Mouse (Mus musculus) liver, embryonic 12.5 days (tissue): ENCODE results near the gene Taok1. TPM values are rescaled to one million over a fixed set of nuclear protein-coding genes. Genes with fewer than 3 reads are reported as not detected.
"Not testable (repeated sequence)": the region's sequence is repeated elsewhere in the genome, so short reads cannot be mapped to it uniquely, and the experiment has no call there.

Experiments
- ATAC-seq: fragments of 200-750 bp; cut with Nextera tagmentation; 2 replicates; pipeline ENCODE4 v1.8.0; 2017; ENCODE audit warnings: moderate number of reproducible peaks, mild to moderate bottlenecking, moderate library complexity
- H3K27ac ChIP-seq: fragments of 300-500 bp; sonication (generic); 2 replicates; pipeline ENCODE4 v1.5.1; 2016; ENCODE audit warnings: mild to moderate bottlenecking
- H3K27me3 ChIP-seq: fragments of 300-500 bp; sonication (generic); replicated peaks from 2 replicates; pipeline ENCODE4 v1.6.1; 2016; ENCODE audit warnings: mild to moderate bottlenecking, moderate library complexity
- H3K36me3 ChIP-seq: fragments of 300-500 bp; sonication (generic); 2 replicates; pipeline ENCODE4 v1.6.1; 2016; ENCODE audit warnings: mild to moderate bottlenecking, moderate library complexity
- H3K4me1 ChIP-seq: fragments of 300-500 bp; sonication (generic); 2 replicates; pipeline ENCODE4 v1.6.1; 2016
- H3K4me2 ChIP-seq: fragments of 300-500 bp; sonication (generic); 2 replicates; pipeline ENCODE4 v1.6.1; 2016; ENCODE audit warnings: mild to moderate bottlenecking, moderate library complexity
- H3K4me3 ChIP-seq: fragments of 300-500 bp; sonication (generic); 2 replicates; pipeline ENCODE4 v1.5.1; 2016; ENCODE audit warnings: mild to moderate bottlenecking, moderate library complexity
- H3K9ac ChIP-seq: fragments of 300-500 bp; sonication (generic); 2 replicates; pipeline ENCODE4 v1.6.1; 2016; ENCODE audit warnings: mild to moderate bottlenecking, moderate library complexity
- H3K9me3 ChIP-seq: fragments of 300-500 bp; sonication (generic); replicated peaks from 2 replicates; pipeline ENCODE4 v1.6.1; 2016; ENCODE audit warnings: mild to moderate bottlenecking, moderate library complexity
- WGBS: fragments of 180-500 bp; shearing (Covaris S2); methylation state at CpG from one replicate; pipeline ENCODE4 v1.1.7; 2016; ENCODE audit not compliant: insufficient replicate concordance; 5-methylcytosine and 5-hydroxymethylcytosine counted together
- polyA plus RNA-seq: library from polyadenylated mRNA; unstranded; fragments of >200 nt; fragmentation: Nextera tagmentation; extraction: Ambion mirVana; gene quantifications from 2 replicates; pipeline ENCODE4 v1.2.1, GENCODE M21; 2016

The Taok1 gene
- polyA plus RNA-seq, 1 experiment from 2014 or later = 6.1 TPM

- no peaks in the 10 kb centered on the region for H3K27me3 ChIP-seq
- no peaks in the 10 kb centered on the region for H3K9me3 ChIP-seq
- WGBS = 78% methylated on average over 4 of the region's 4 CpGs
- no peak overlapping the region for H3K4me2 ChIP-seq
- peaks cover 21% of the 10 kb centered on the region for H3K36me3 ChIP-seq
- H3K4me3 ChIP-seq = no peak overlapping the region
- H3K4me1 ChIP-seq = 0 out of 2 replicates have a peak, but pooled peaks cover 4% of the 10 kb centered on the region
- ATAC-seq = no peak
- H3K9ac ChIP-seq = no peak overlapping the region
- no peak overlapping the region for H3K27ac ChIP-seq
These were observed 75.3 kb downstream of the Taok1 start for GRCm38 (mm10) chr11:77532202-77532846.

- H3K9ac ChIP-seq = no peak overlapping the region
These were observed 76.8 kb downstream of the Taok1 start for GRCm38 (mm10) chr11:77530862-77531261.

GRCm38 (mm10) chr11:77529644-77530043 lies 78.0 kb downstream of the Taok1 start:
- 56% methylated on average over 3 of the region's 3 CpGs for WGBS
- Histone ChIP-seq H3K27me3 (no peaks in the 10 kb centered on the region), H3K4me1 (0 out of 2 replicates have a peak, but pooled peaks cover 4% of the 10 kb centered on the region), H3K4me3 (no peak overlapping the region), H3K9me3 (no peaks in the 10 kb centered on the region), H3K27ac (no peak overlapping the region), H3K4me2 (no peak overlapping the region), H3K36me3 (peaks cover 6% of the 10 kb centered on the region), H3K9ac (no peak overlapping the region)
- ATAC-seq = no peak

More at GRCm38 (mm10) chr11:77530862-77531261, 76.8 kb downstream of the Taok1 start:
- no peak for ATAC-seq
- 0 out of 2 replicates have a peak, but pooled peaks cover 4% of the 10 kb centered on the region for H3K4me1 ChIP-seq
- no peaks in the 10 kb centered on the region for H3K27me3 ChIP-seq
- H3K36me3 ChIP-seq = peaks cover 8% of the 10 kb centered on the region
- WGBS = 51% methylated on average over 2 of the region's 2 CpGs
- no peak overlapping the region for H3K4me2 ChIP-seq
- H3K27ac ChIP-seq = no peak overlapping the region
- no peaks in the 10 kb centered on the region for H3K9me3 ChIP-seq
- H3K4me3 ChIP-seq = no peak overlapping the region

DNA sequence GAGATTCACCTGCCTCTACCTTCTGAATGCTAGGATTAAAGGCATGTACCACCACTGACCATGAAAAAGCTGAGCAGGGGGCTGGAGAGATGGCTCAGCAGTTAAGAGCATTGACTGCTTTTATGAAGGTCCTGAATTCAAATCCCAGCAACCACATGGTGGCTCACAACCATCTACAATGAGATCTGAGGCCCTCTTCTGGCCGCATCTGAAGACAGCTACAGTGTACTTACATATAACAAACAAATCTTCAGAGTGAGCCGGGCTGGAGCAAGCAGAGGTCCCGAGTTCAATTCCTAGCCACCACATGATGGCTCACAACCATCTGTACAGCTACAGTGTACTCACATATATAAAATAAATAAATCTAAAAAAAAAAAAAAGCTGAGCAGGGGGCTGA lies 79.2 kb downstream of the Taok1 start:
- WGBS = 84% methylated on average over 3 of the region's 3 CpGs

DNA sequence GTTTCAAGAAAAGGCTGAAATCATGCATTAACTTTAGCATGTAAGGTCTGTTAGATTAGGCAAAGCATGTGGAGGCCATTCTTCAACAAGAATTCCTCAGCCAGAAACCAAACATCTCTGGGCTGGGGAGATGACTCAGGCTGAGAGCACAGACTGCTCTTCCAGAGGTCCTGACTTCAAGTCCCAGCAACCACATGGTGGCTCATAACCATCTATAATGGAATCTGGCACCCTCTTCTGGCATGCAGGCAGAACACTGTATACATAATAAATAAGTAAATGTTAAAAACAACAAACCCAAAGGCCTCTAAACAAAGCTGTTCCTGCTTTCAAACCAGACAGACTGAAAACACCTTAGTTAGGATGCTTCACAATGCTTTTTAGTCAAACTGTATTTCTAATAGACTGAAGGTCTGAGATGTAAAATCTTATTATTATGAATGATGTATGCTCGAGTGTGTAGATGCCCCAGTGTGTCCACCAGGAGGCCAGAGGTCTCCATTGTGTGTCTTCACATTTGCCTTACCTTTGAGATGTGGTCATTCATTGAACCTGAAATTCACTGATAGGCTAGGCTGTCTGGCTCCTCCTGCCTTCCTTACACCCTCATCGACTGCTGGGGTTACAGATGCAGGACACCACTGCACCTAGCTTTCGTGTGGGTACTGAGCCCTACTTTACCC lies 81.7 kb downstream of the Taok1 start:
- H3K4me2 ChIP-seq = no peak overlapping the region
- 0 out of 2 replicates have a peak, but pooled peaks cover under 1% of the 10 kb centered on the region for H3K4me1 ChIP-seq
- no peak overlapping the region for H3K27ac ChIP-seq
- H3K9ac ChIP-seq = no peak overlapping the region
- no peaks in the 10 kb centered on the region for H3K9me3 ChIP-seq
- ATAC-seq = no peak
- no peak overlapping the region for H3K4me3 ChIP-seq
- H3K27me3 ChIP-seq = no peaks in the 10 kb centered on the region
- WGBS = 66% methylated on average over 3 of the region's 3 CpGs
- peaks cover 3% of the 10 kb centered on the region; the same call in 1 of the 2 replicates for H3K36me3 ChIP-seq

More for the DNA sequence above, 79.2 kb downstream of the Taok1 start:
- H3K4me3 ChIP-seq, H3K4me2 ChIP-seq, ATAC-seq, H3K27ac ChIP-seq, H3K9me3 ChIP-seq, H3K36me3 ChIP-seq, H3K27me3 ChIP-seq, H3K4me1 ChIP-seq, H3K9ac ChIP-seq: not testable (repeated sequence)

GRCm38 (mm10) chr11:77520601-77521529 lies 86.8 kb downstream of the Taok1 start:
- no peaks in the 10 kb centered on the region for H3K9me3 ChIP-seq
- no peaks in the 10 kb centered on the region for H3K36me3 ChIP-seq
- peaks cover 33% of the 10 kb centered on the region for H3K4me1 ChIP-seq
- 28% methylated on average over 5 of the region's 5 CpGs for WGBS
- ATAC-seq = no peak
- H3K27me3 ChIP-seq = peaks cover 37% of the 10 kb centered on the region
- H3K4me3 ChIP-seq = no peak overlapping the region
- H3K27ac ChIP-seq = no peak overlapping the region
- H3K4me2 ChIP-seq = no peak overlapping the region
- H3K9ac ChIP-seq = no peak overlapping the region

GRCm38 (mm10) chr11:77519043-77519442 lies 88.6 kb downstream of the Taok1 start, which contains the start of gene Gm10392:
Gene Gm10392 (minus strand): TSS chr11:77519198.
- Histone ChIP-seq H3K9ac (no peak within 1 kb of the TSS), H3K4me2 (peak within 1 kb of the TSS; percentile 20; the same call in 1 of the 2 replicates), H3K4me1 (peaks cover 51% of the 10 kb centered on the region), H3K4me3 (no peak within 1 kb of the TSS), H3K27me3 (peaks cover 55% of the 10 kb centered on the region), H3K36me3 (no peaks in the 10 kb centered on the region), H3K27ac (peak within 1 kb of the TSS; percentile 43; the same call in 1 of the 2 replicates), H3K9me3 (no peaks in the 10 kb centered on the region)
- ATAC-seq = no peak
- 23% methylated on average over 5 of the region's 5 CpGs for WGBS

GRCm38 (mm10) chr11:77518051-77518798 lies 89.4 kb downstream of the Taok1 start:
- Histone ChIP-seq H3K9ac (no peak overlapping the region), H3K4me3 (no peak overlapping the region), H3K4me1 (peaks cover 58% of the 10 kb centered on the region), H3K36me3 (no peaks in the 10 kb centered on the region), H3K27ac (peak overlapping the region; percentile 43; the same call in 1 of the 2 replicates), H3K4me2 (no peak overlapping the region), H3K27me3 (peaks cover 55% of the 10 kb centered on the region), H3K9me3 (no peaks in the 10 kb centered on the region)
- ATAC-seq = no peak
- WGBS = 60% methylated on average over 27 of the region's 27 CpGs

- H3K27ac ChIP-seq = no peak overlapping the region
- ATAC-seq = no peak
- no peak overlapping the region for H3K9ac ChIP-seq
- no peak overlapping the region for H3K4me3 ChIP-seq
- no peaks in the 10 kb centered on the region for H3K36me3 ChIP-seq
- H3K9me3 ChIP-seq = no peaks in the 10 kb centered on the region
- peaks cover 66% of the 10 kb centered on the region for H3K4me1 ChIP-seq
- peak overlapping the region; percentile 97; the same call in 1 of the 2 replicates for H3K4me2 ChIP-seq
- 76% methylated on average over 5 of the region's 5 CpGs for WGBS
- H3K27me3 ChIP-seq = peaks cover 55% of the 10 kb centered on the region
These were observed 90.8 kb downstream of the Taok1 start for GRCm38 (mm10) chr11:77516553-77517425.

DNA sequence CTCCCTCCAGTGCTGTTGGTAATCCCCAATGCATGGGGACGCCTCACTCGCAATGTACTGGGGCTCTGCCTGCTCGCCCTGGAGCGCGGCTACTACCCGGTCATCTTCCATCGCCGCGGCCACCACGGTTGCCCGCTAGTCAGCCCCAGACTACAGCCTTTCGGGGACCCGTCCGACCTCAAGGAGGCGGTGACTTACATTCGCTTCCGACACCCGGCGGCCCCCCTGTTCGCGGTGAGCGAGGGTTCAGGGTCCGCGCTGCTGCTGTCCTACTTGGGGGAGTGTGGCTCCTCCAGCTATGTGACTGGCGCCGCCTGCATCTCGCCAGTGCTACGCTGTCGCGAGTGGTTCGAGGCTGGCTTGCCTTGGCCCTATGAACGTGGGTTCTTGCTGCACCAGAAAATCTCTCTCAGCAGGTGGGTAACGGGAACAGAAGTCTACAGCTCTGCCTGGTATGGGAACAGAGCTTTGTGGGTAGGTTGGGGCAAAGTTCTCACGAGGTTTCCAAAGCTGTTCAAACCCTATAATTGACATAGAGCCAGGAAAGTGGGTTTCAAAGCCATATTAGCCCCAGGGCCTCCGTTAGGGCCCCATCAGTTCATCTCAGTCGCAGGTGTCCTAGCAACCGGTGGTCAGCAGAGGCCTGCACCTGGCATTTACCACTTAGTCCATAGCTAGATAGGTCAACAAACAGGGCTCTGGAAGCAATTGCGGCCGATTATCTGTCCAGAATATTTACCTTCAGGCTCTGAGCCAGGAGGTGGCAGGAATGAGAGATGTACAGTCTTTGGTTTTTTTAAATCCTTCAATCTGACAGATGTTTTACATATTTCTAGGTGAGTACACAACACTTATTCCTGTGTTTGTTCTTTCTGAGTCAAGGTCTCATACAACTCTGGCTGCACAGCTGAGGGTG lies 91.7 kb downstream of the Taok1 start, which contains the start of gene Trp53i13:
Gene Trp53i13, minus strand, starts transcription at position 344 of the 916 bp plus-strand sequence.
- no peak for ATAC-seq
- H3K27me3 ChIP-seq = peaks cover 55% of the 10 kb centered on the region

More for the DNA sequence above, 91.7 kb downstream of the Taok1 start, which contains the start of gene Trp53i13:
- H3K9ac ChIP-seq = peak within 1 kb of the TSS; percentile 67
- H3K4me1 ChIP-seq = peaks cover 66% of the 10 kb centered on the region
- peak within 1 kb of the TSS; percentile 69 for H3K27ac ChIP-seq
- no peaks in the 10 kb centered on the region for H3K9me3 ChIP-seq
- WGBS = 13% methylated on average over 39 of the region's 39 CpGs
- H3K36me3 ChIP-seq = no peaks in the 10 kb centered on the region
- H3K4me3 ChIP-seq = peak within 1 kb of the TSS; percentile 72
- peak within 1 kb of the TSS; percentile 97 for H3K4me2 ChIP-seq
